Mouse (Mus musculus) megakaryocyte, embryonic 14.5 days (primary cell): ENCODE results near the gene 3425401B19Rik. TPM values are rescaled to one million over a fixed set of nuclear protein-coding genes. Genes with fewer than 3 reads are reported as not detected.

ENCODE experiments used
- H3K27me3 ChIP-seq: replicated peaks from 2 replicates; pipeline ENCODE3; 2012; ENCODE audit warnings: inconsistent platforms
- H3K36me3 ChIP-seq: replicated peaks from 2 replicates; pipeline ENCODE3; 2012; ENCODE audit warnings: low read length, inconsistent platforms, mixed read lengths
- H3K4me1 ChIP-seq: 2 replicates; pipeline ENCODE4 v1.6.1; 2012; ENCODE audit warnings: inconsistent platforms
- H3K4me3 ChIP-seq: replicated peaks from 2 replicates; pipeline ENCODE3; 2012; ENCODE audit warnings: moderate library complexity, mild to moderate bottlenecking, inconsistent platforms
- H3K9me3 ChIP-seq: 2 replicates; pipeline ENCODE4 v1.6.1; 2012; ENCODE audit warnings: inconsistent platforms
- FLI1 ChIP-seq: IDR thresholded peaks from 2 replicates; pipeline ENCODE4 v1.6.1; 2012; ENCODE audit warnings: low read length, inconsistent platforms, mixed read lengths
- GATA1 ChIP-seq: IDR thresholded peaks from 3 replicates; pipeline ENCODE4 v1.6.1; 2012; ENCODE audit warnings: mixed read lengths, low read length, inconsistent platforms, borderline replicate concordance
- polyA plus RNA-seq: library from polyadenylated mRNA; stranded (reverse); fragments of >175 nt; gene quantifications from 2 replicates; pipeline ENCODE4 v1.2.3, GENCODE M21; 2012; ENCODE audit warnings: low replicate concordance; ENCODE audit not compliant: insufficient read depth

3425401B19Rik gene
- polyA plus RNA-seq, 1 experiment, result not detected

GRCm38 (mm10) chr14:32624245-32624644 lies 60.8 kb downstream of the 3425401B19Rik start:
- Histone ChIP-seq H3K36me3 (no peaks in the 10 kb centered on the region), H3K27me3 (peaks cover 72% of the 10 kb centered on the region), H3K9me3 (no peaks in the 10 kb centered on the region), H3K4me1 (peaks cover 20% of the 10 kb centered on the region), H3K4me3 (no peak overlapping the region)
- no peak for TF ChIP-seq GATA1

DNA sequence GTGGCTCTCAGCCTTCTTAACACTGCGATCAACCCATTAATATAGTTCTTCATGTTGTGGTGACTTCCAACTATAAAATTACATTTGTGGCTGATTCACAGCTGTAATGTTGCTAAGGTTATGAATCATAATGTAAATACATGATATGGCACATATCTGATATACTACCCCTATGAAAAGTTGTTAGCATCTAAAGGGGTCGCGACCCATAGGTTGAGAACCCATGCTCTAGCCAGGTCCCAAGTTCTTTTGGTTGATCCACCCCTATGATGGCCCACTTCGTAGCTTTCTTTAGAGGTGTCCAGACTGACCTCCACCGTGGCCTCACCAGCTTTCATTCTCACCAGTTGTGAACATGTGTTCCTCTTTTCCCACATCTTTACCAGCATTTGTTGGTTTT lies 67.8 kb downstream of the 3425401B19Rik start:
- H3K9me3 ChIP-seq, result no peaks in the 10 kb centered on the region
- peaks cover 67% of the 10 kb centered on the region for H3K27me3 ChIP-seq
- no peaks in the 10 kb centered on the region for H3K36me3 ChIP-seq
- H3K4me1 ChIP-seq, result no peaks in the 10 kb centered on the region
- TF ChIP-seq GATA1 (no peak), FLI1 (no peak)
- no peak overlapping the region for H3K4me3 ChIP-seq

GRCm38 (mm10) chr14:32609392-32609791 lies 75.7 kb downstream of the 3425401B19Rik start:
- H3K4me1 ChIP-seq, result no peaks in the 10 kb centered on the region
- no peak overlapping the region for H3K4me3 ChIP-seq
- TF ChIP-seq FLI1, result no peak
- no peak for TF ChIP-seq GATA1
- no peaks in the 10 kb centered on the region for H3K9me3 ChIP-seq
- peaks cover 76% of the 10 kb centered on the region for H3K27me3 ChIP-seq
- H3K36me3 ChIP-seq, result no peaks in the 10 kb centered on the region

Other genes with a start within 250 kb of the 3425401B19Rik start
- not detected in 2 replicates for gene Slc18a3, start 220.4 kb downstream of the 3425401B19Rik start, polyA plus RNA-seq
- not detected in 2 replicates for gene Chat, start 219.3 kb downstream of the 3425401B19Rik start, polyA plus RNA-seq
- 1.0 and 1.5 TPM in 2 replicates for gene Ercc6, start 171.8 kb downstream of the 3425401B19Rik start, polyA plus RNA-seq
- gene Prrxl1, start 85.9 kb downstream of the 3425401B19Rik start, polyA plus RNA-seq, result 0.04 TPM in 1 of 2 replicates, not detected in the other
- gene Tmem273, start 100.7 kb upstream of the 3425401B19Rik start, polyA plus RNA-seq, result 1.7 TPM in 1 of 2 replicates, not detected in the other
- gene Fam170b, start 148.7 kb upstream of the 3425401B19Rik start, polyA plus RNA-seq, result not detected in 2 replicates
- not detected in 2 replicates for gene Vstm4, start 171.5 kb upstream of the 3425401B19Rik start, polyA plus RNA-seq